Mouse (Mus musculus) midbrain, embryonic 13.5 days (tissue): ENCODE data around the gene Hoxd4. TPM values are rescaled to one million over a fixed set of nuclear protein-coding genes. Genes with fewer than 3 reads are reported as not detected.

Experiments
- ATAC-seq: fragments of 200-750 bp; cut with Nextera tagmentation; 2 replicates; pipeline ENCODE4 v1.8.0; 2017; ENCODE audit warnings: mild to moderate bottlenecking, moderate TSS enrichment, moderate library complexity
- H3K27ac ChIP-seq: fragments of 300-500 bp; sonication (generic); 2 replicates; pipeline ENCODE4 v1.5.1; 2015; ENCODE audit warnings: inconsistent platforms, mild to moderate bottlenecking, moderate library complexity
- H3K27me3 ChIP-seq: fragments of 300-500 bp; sonication (generic); 2 replicates; pipeline ENCODE4 v1.6.1; 2015; ENCODE audit warnings: mild to moderate bottlenecking, inconsistent platforms
- H3K36me3 ChIP-seq: fragments of 300-500 bp; sonication (generic); 2 replicates; pipeline ENCODE4 v1.6.1; 2015; ENCODE audit warnings: mild to moderate bottlenecking, inconsistent platforms
- H3K4me1 ChIP-seq: fragments of 300-500 bp; sonication (generic); replicated peaks from 2 replicates; pipeline ENCODE4 v1.6.1; 2015; ENCODE audit warnings: inconsistent platforms
- H3K4me2 ChIP-seq: fragments of 300-500 bp; sonication (generic); replicated peaks from 2 replicates; pipeline ENCODE4 v1.6.1; 2015; ENCODE audit warnings: moderate library complexity, mild to moderate bottlenecking, inconsistent platforms
- H3K4me3 ChIP-seq: fragments of 300-500 bp; sonication (generic); replicated peaks from 2 replicates; pipeline ENCODE4 v1.5.1; 2015; ENCODE audit warnings: mild to moderate bottlenecking, inconsistent platforms
- H3K9ac ChIP-seq: fragments of 300-500 bp; sonication (generic); replicated peaks from 2 replicates; pipeline ENCODE4 v1.6.1; 2015; ENCODE audit warnings: mild to moderate bottlenecking, inconsistent platforms
- H3K9me3 ChIP-seq: fragments of 300-500 bp; sonication (generic); 2 replicates; pipeline ENCODE4 v1.6.1; 2016; ENCODE audit warnings: mild to moderate bottlenecking, inconsistent platforms
- WGBS: fragments of 180-500 bp; shearing (Covaris S2); methylation state at CpG from one replicate; pipeline ENCODE4 v1.1.7; 2015; 5-methylcytosine and 5-hydroxymethylcytosine counted together
- polyA plus RNA-seq: library from polyadenylated mRNA; unstranded; fragments of >200 nt; fragmentation: Nextera tagmentation; extraction: Ambion mirVana; gene quantifications from 2 replicates; pipeline ENCODE4 v1.2.1, GENCODE M21; 2015

The Hoxd4 gene
- polyA plus RNA-seq, 1 experiment from 2014 or later: not detected

GRCm38 (mm10) chr2:74681594-74682531, 29.9 kb upstream of the Hoxd4 start:
- Histone ChIP-seq H3K9ac (no peak overlapping the region), H3K27ac (no peak overlapping the region), H3K4me1 (peaks cover 13% of the 10 kb centered on the region), H3K27me3 (peaks cover 99% of the 10 kb centered on the region), H3K36me3 (no peaks in the 10 kb centered on the region), H3K4me2 (peak overlapping the region; percentile 9; the same call in 1 of the 2 replicates), H3K4me3 (0 out of 2 replicates have a peak overlapping the region, but pooled peaks have one; percentile 15), H3K9me3 (no peaks in the 10 kb centered on the region)
- peak; percentile 20; the same call in 1 of the 2 replicates for ATAC-seq
- under 1% methylated on average over 72 of the region's 78 CpGs for WGBS

GRCm38 (mm10) chr2:74682796-74683195, 28.9 kb upstream of the Hoxd4 start:
- Histone ChIP-seq H3K36me3 (no peaks in the 10 kb centered on the region), H3K27ac (no peak overlapping the region), H3K4me3 (0 out of 2 replicates have a peak overlapping the region, but pooled peaks have one; percentile 15), H3K9ac (no peak overlapping the region), H3K4me1 (peaks cover 13% of the 10 kb centered on the region), H3K9me3 (no peaks in the 10 kb centered on the region), H3K27me3 (peaks cover 99% of the 10 kb centered on the region), H3K4me2 (peak overlapping the region; percentile 9; the same call in 1 of the 2 replicates)
- no peak for ATAC-seq
- WGBS: under 1% methylated on average over 49 of the region's 51 CpGs

DNA sequence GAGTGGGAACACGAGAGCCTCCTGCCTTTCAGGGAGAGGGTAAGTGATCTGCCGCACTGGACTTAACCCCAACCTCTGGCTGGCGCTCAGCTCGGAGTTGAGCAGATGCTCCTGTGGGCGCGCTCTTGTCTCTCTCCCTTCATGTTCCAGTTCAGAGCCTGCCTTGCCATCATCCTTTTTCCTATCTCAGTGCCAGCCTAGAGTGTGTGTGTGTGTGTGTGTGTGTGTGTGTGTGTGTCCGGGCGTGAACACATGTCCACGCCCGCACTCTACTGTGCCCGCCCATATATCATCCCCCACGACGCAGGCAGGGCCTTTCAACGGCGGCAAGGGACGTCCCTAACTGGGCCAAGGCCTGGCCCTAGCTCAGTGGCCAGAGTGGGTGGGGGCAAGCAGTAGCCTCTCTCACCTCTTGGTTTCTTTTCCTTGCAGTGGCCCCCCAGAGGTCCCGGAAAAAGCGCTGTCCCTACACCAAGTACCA, 28.2 kb upstream of the Hoxd4 start:
- Histone ChIP-seq H3K4me3 (no peak overlapping the region), H3K27ac (no peak overlapping the region), H3K4me2 (no peak overlapping the region), H3K9ac (no peak overlapping the region), H3K36me3 (no peaks in the 10 kb centered on the region), H3K9me3 (no peaks in the 10 kb centered on the region), H3K4me1 (peaks cover 13% of the 10 kb centered on the region), H3K27me3 (peaks cover 99% of the 10 kb centered on the region)
- peak; percentile 53; the same call in 1 of the 2 replicates for ATAC-seq
- WGBS: under 1% methylated on average over 18 of the region's 18 CpGs

GRCm38 (mm10) chr2:74684106-74684505, 27.6 kb upstream of the Hoxd4 start:
- H3K9ac ChIP-seq: no peak overlapping the region
- peaks cover 99% of the 10 kb centered on the region for H3K27me3 ChIP-seq
- peaks cover 13% of the 10 kb centered on the region for H3K4me1 ChIP-seq
- H3K36me3 ChIP-seq: no peaks in the 10 kb centered on the region
- H3K4me2 ChIP-seq: no peak overlapping the region
- ATAC-seq: no peak
- H3K4me3 ChIP-seq: no peak overlapping the region
- H3K27ac ChIP-seq: no peak overlapping the region
- H3K9me3 ChIP-seq: no peaks in the 10 kb centered on the region
- under 1% methylated on average over 12 of the region's 12 CpGs for WGBS

- H3K4me1 ChIP-seq: peaks cover 13% of the 10 kb centered on the region
- no peak overlapping the region for H3K4me3 ChIP-seq
- H3K9ac ChIP-seq: no peak overlapping the region
- H3K27ac ChIP-seq: no peak overlapping the region
- H3K36me3 ChIP-seq: no peaks in the 10 kb centered on the region
- 12% methylated on average over 4 of the region's 4 CpGs for WGBS
- H3K27me3 ChIP-seq: peaks cover 99% of the 10 kb centered on the region
- ATAC-seq: no peak
- H3K9me3 ChIP-seq: no peaks in the 10 kb centered on the region
- H3K4me2 ChIP-seq: no peak overlapping the region
Measured at GRCm38 (mm10) chr2:74685059-74685603, 26.6 kb upstream of the Hoxd4 start.

- no peaks in the 10 kb centered on the region for H3K36me3 ChIP-seq
- H3K27me3 ChIP-seq: peaks cover 97% of the 10 kb centered on the region
- no peak overlapping the region for H3K4me3 ChIP-seq
- H3K4me2 ChIP-seq: no peak overlapping the region
- H3K9me3 ChIP-seq: no peaks in the 10 kb centered on the region
- H3K4me1 ChIP-seq: peaks cover 14% of the 10 kb centered on the region
- no peak for ATAC-seq
- no peak overlapping the region for H3K9ac ChIP-seq
- 4% methylated on average over 17 of the region's 17 CpGs for WGBS
- H3K27ac ChIP-seq: no peak overlapping the region
Measured at GRCm38 (mm10) chr2:74686301-74686987, 25.3 kb upstream of the Hoxd4 start.

GRCm38 (mm10) chr2:74686988-74687697, 24.6 kb upstream of the Hoxd4 start:
- WGBS: under 1% methylated on average over 27 of the region's 27 CpGs
- Histone ChIP-seq H3K9me3 (no peaks in the 10 kb centered on the region), H3K4me3 (no peak overlapping the region), H3K27me3 (peaks cover 97% of the 10 kb centered on the region), H3K36me3 (no peaks in the 10 kb centered on the region), H3K4me1 (peaks cover 14% of the 10 kb centered on the region), H3K9ac (no peak overlapping the region), H3K27ac (no peak overlapping the region), H3K4me2 (no peak overlapping the region)
- ATAC-seq: no peak

DNA sequence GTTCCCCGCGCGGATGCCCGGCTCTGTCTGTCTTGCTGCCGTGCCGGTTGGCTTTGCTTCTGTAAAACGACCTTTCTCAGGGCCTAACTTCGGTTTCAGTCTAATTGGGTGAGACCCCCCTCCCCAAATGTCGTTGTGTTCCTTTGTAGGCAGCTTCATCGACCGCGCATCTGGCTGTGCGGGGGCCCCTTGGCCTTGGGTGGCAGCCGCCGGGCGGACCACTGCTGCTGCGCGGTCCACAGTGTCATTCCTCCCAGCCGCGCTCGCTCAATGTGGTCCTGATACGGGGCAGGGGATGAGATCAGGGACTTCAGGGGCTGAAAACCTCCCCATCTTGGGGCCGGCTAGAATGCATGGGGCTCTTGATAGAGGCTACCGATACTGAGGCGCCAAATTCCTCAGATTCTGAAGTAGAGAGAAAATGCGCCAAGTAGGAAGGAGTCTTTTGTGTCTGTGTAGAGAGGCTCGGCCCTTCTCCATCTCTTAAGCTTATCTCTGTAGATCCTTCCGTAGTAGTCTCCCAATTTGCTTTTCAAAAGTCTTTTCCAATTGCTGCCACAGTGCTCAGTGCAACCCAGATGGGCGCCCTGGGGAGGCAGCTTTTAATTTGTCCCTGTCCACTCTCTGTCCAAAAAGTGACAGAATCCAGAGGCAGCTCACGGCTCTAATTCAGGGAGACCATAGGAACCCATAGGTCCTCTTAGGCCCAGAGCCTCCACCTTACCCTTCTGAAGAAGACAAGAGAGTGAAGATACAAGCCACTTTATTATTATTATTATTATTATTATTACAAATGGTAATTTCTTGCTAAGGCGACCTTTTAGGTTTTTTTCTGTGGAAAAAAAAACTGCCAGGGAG, 23.8 kb upstream of the Hoxd4 start:
- H3K36me3 ChIP-seq: no peaks in the 10 kb centered on the region
- no peak overlapping the region for H3K27ac ChIP-seq
- under 1% methylated on average over 31 of the region's 31 CpGs for WGBS
- no peak for ATAC-seq
- H3K4me3 ChIP-seq: no peak overlapping the region
- H3K9me3 ChIP-seq: no peaks in the 10 kb centered on the region
- H3K27me3 ChIP-seq: peaks cover 97% of the 10 kb centered on the region
- no peak overlapping the region for H3K9ac ChIP-seq
- peaks cover 7% of the 10 kb centered on the region for H3K4me1 ChIP-seq
- no peak overlapping the region for H3K4me2 ChIP-seq

DNA sequence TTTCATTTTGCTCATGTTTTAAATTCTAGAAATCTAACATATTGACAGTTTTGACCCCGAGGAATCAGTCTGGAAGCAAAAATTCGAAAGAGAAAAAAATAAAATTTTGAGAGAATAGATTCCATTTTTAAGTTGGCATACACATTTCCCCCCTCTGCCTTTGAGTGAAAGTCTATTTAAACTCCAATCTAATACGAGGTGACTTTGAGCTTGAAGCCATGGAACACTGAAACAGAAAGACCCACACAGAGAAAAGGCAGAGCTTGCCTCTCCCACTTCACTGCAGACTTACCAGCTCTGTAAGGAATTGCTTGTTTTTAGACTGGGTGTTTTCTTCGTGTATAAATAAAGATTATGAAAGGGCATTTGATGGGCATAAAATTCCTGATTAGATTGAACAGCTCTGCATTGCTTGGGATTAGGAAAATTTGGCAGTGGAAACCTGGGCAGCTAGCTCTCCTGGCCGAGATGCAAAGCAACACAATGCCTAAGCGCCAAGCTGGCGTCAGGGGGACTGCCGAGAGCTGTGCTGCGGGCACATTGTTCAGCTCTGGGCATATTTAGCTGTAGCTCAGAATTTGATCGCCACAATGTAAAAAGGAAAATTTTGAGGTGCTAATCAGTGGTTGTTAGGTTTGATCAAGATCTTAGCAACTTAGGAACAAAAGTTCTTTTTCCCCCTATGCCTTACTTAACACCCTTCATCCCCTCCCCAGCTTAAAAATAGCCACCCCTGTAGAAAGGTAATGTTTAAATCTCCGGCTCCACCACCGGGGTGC, 22.7 kb upstream of the Hoxd4 start:
- Histone ChIP-seq H3K9me3 (no peaks in the 10 kb centered on the region), H3K27me3 (peaks cover 97% of the 10 kb centered on the region), H3K36me3 (no peaks in the 10 kb centered on the region), H3K4me2 (no peak overlapping the region), H3K9ac (no peak overlapping the region), H3K4me3 (no peak overlapping the region), H3K4me1 (0 out of 2 replicates have a peak, but pooled peaks cover 6% of the 10 kb centered on the region), H3K27ac (no peak overlapping the region)
- WGBS: 5% methylated on average over 12 of the region's 12 CpGs
- no peak for ATAC-seq

- no peaks in the 10 kb centered on the region for H3K9me3 ChIP-seq
- H3K4me1 ChIP-seq: 0 out of 2 replicates have a peak, but pooled peaks cover 6% of the 10 kb centered on the region
- no peak overlapping the region for H3K9ac ChIP-seq
- no peak overlapping the region for H3K4me3 ChIP-seq
- no peaks in the 10 kb centered on the region for H3K36me3 ChIP-seq
- ATAC-seq: no peak
- peaks cover 97% of the 10 kb centered on the region for H3K27me3 ChIP-seq
- no peak overlapping the region for H3K4me2 ChIP-seq
- WGBS: 2% methylated on average over 24 of the region's 24 CpGs
- H3K27ac ChIP-seq: no peak overlapping the region
Measured at GRCm38 (mm10) chr2:74689574-74690337, 22.0 kb upstream of the Hoxd4 start.
